Mouse (Mus musculus) layer of hippocampus, adult 18-20 months (tissue): ENCODE measurements at regions not wholly inside any gene's neighbourhood (a gene's known extent, or its start where the extent isn't known, plus 50 kb on each side); places are given as distances from the start of the nearest gene placed in this dataset.

ENCODE experiments used
- microRNA-seq, 2 experiments: library from miRNA; unstranded; fragments of <30 nt; microRNA quantifications; one replicate each; pipeline ENCODE4 v1.2.0; 2021

Small RNA genes lying in the stretch of these regions (microRNA-seq; reads per million reads assigned to microRNA genes)
- 0 reads per million in 2 experiments for gene Gm27392
